Mouse (Mus musculus): ENCODE results near the gene Tspyl2. TPM values are rescaled to one million over a fixed set of nuclear protein-coding genes. Genes with fewer than 3 reads are reported as not detected.

Gene Tspyl2
- total and polyA plus RNA-seq, 2 experiments from 2014 or later, result 39.7 to 51.7 TPM

Other genes starting within 250 kb of the Tspyl2 start
- gene Iqsec2, start 198.2 kb downstream of the Tspyl2 start, total RNA-seq (2014; rRNA removed), result 15.9 and 23.2 TPM in 2 replicates
- gene Iqsec2, start 198.2 kb downstream of the Tspyl2 start, polyA plus RNA-seq (2015; fragmentation: Nextera tagmentation; extraction: Ambion mirVana), result 6.8 and 7.5 TPM in 2 replicates
- 47.2 and 56.0 TPM in 2 replicates for gene Kdm5c, start 109.4 kb downstream of the Tspyl2 start, total RNA-seq (2014; rRNA removed)
- 18.1 and 19.5 TPM in 2 replicates for gene Kdm5c, start 109.4 kb downstream of the Tspyl2 start, polyA plus RNA-seq (2015; fragmentation: Nextera tagmentation; extraction: Ambion mirVana)
- 14.2 and 20.8 TPM in 2 replicates for gene Kantr, start 14.9 kb downstream of the Tspyl2 start, total RNA-seq (2014; rRNA removed)
- gene Kantr, start 14.9 kb downstream of the Tspyl2 start, polyA plus RNA-seq (2015; fragmentation: Nextera tagmentation; extraction: Ambion mirVana), result 22.4 and 30.2 TPM in 2 replicates
- gene Gpr173, start 26.3 kb upstream of the Tspyl2 start, total RNA-seq (2014; rRNA removed), result 22.2 and 27.9 TPM in 2 replicates
- 6.9 and 7.1 TPM in 2 replicates for gene Gpr173, start 26.3 kb upstream of the Tspyl2 start, polyA plus RNA-seq (2015; fragmentation: Nextera tagmentation; extraction: Ambion mirVana)
- not detected in 2 replicates for gene Cldn34a, start 220.9 kb upstream of the Tspyl2 start, total RNA-seq (2014; rRNA removed)
- gene Cldn34a, start 220.9 kb upstream of the Tspyl2 start, polyA plus RNA-seq (2015; fragmentation: Nextera tagmentation; extraction: Ambion mirVana), result not detected in 2 replicates